Mouse (Mus musculus) C3H10T1/2 (cell line): ENCODE data around the gene Cd207. TPM values are rescaled to one million over a fixed set of nuclear protein-coding genes. Genes with fewer than 3 reads are reported as not detected.

Source experiments
- polyA plus RNA-seq, 2 experiments: library from polyadenylated mRNA; unstranded; fragments of >200 nt; fragmentation: generic; extraction: Trizol; gene quantifications; one replicate each; pipeline ENCODE4 v1.2.1; 2012; ENCODE audit warnings: missing spikeins in 2 of 2

The Cd207 gene
- not detected for polyA plus RNA-seq

DNA sequence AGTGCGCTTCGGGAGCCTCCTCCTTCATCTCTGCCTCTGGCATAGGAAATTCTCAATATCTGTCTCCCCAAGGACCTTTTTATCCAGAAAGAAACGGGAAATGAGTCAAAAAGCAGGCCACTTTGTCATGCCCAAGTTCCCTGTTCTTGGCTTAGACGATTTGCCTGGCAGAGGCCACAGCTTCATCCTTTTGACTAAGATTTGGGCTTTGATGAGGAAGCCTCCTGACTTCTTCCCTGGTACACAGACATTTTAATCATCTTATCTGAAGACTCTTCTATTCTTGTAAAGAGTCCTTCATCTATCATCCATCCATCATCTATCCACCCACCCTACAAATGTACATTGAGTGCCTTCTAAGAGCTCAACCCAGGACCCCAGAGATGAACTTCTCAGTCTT lies at the start of gene Cd207:
Gene Cd207 (minus strand): TSS at position 101 of the 400 bp plus-strand sequence.

DNA sequence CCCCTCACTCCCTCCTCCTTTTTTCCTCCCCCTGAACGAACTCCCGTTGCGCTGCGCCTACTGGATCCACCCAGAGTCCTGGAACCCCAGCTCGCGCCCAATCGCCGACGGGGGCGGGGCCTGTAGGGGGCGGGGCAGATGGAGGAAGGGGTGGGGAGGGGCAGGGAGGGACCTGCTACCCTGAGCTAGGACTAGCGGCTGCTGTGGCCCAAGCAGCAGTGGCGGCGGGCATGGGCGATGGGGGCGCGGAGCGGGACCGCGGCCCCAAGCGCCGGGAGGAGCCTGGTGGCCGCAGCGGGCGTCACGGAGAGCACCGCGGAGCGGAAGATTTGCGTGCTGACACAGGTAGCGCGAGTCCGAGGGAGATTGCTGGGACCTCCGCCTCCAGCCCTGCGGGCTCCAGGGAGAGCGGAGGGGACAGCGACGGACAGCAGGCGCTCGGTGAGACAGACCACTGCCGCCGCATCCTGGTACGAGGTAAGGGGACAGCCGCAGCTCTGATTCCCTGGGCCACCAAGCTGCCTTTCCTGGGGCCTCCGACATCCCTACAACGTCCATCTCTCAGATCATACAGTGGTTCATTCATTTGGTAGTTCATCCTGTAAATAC lies 33.5 kb upstream of the Cd207 start, which contains the start of gene Vax2:
Gene Vax2 (plus strand): TSS at position 198 of the 609 bp plus-strand sequence.

GRCm38 (mm10) chr6:83656087-83656486 lies 21.6 kb downstream of the Cd207 start, which contains the start of gene Clec4f:
Clec4f (minus strand) TSS chr6:83656187.

Other genes starting within 250 kb of the Cd207 start
- gene Tet3, start 218.8 kb downstream of the Cd207 start, polyA plus RNA-seq: 1 to 10 TPM in 1 of 2 experiments, under 1 TPM in 1; 0.26 to 6.6 TPM
- 10 to 100 TPM; 24.8 to 60.6 TPM for gene Dguok, start 170.9 kb downstream of the Cd207 start, polyA plus RNA-seq
- 1 to 10 TPM; 3.3 to 4.5 TPM for gene Actg2, start 141.6 kb downstream of the Cd207 start, polyA plus RNA-seq
- gene Stambp, start 105.1 kb downstream of the Cd207 start, polyA plus RNA-seq: 10 to 100 TPM in 1 of 2 experiments, 1 to 10 TPM in 1; 3.7 to 14.7 TPM
- gene Clec4f, start 21.7 kb downstream of the Cd207 start, polyA plus RNA-seq: not detected
- gene Vax2, start 33.4 kb upstream of the Cd207 start, polyA plus RNA-seq: 1 to 10 TPM; 1.2 to 2.6 TPM
- under 1 TPM; 0.02 to 0.07 TPM for gene Atp6v1b1, start 65.1 kb upstream of the Cd207 start, polyA plus RNA-seq
- under 1 TPM in 1 of 2 experiments, not detected in 1; 0.04 TPM for gene Ankrd53, start 84.8 kb upstream of the Cd207 start, polyA plus RNA-seq
- gene Tex261, start 98.0 kb upstream of the Cd207 start, polyA plus RNA-seq: 10 to 100 TPM; 60.6 to 67.3 TPM
- gene Nagk, start 117.1 kb upstream of the Cd207 start, polyA plus RNA-seq: 10 to 100 TPM; 25.5 to 83.1 TPM
- 10 to 100 TPM in 1 of 2 experiments, 1 to 10 TPM in 1; 1.7 to 16.8 TPM for gene Paip2b, start 153.9 kb upstream of the Cd207 start, polyA plus RNA-seq
- 1 to 10 TPM in 1 of 2 experiments, under 1 TPM in 1; 0.67 to 5.8 TPM for gene Zfp638, start 189.3 kb upstream of the Cd207 start, polyA plus RNA-seq